Mouse (Mus musculus) ES-Bruce4 (cell line): ENCODE data around the gene Hist1h2bg.

ENCODE experiments used
- EP300 ChIP-seq: IDR thresholded peaks from 2 replicates; pipeline ENCODE4 v1.6.1; 2011; ENCODE audit warnings: low read depth, low read length; ENCODE audit not compliant: insufficient read depth
- POLR2A ChIP-seq: IDR thresholded peaks from one replicate; pipeline ENCODE4 v1.8.1; 2011; ENCODE audit warnings: low read length; ENCODE audit not compliant: insufficient read depth

GRCm38 (mm10) chr13:23572218-23573033 is 1.2 kb downstream of the Hist1h2bg start:
- no peak for TF ChIP-seq EP300
- no peak for TF ChIP-seq POLR2A
